Mouse (Mus musculus) kidney, postnatal 10 days (tissue): ENCODE data around the gene Klrc3.
A peak's percentile ranks its signal among the peaks of the same experiment; 100 is the strongest.
"Not testable (repeated sequence)": the region's sequence is repeated elsewhere in the genome, so short reads cannot be mapped to it uniquely, and the experiment has no call there.

Experiments used
- DNase-seq: peaks from one replicate; pipeline ENCODE4 v3.0.0; 2021; ENCODE audit warnings: mixed read lengths

The Klrc3 gene

GRCm38 (mm10) chr6:129643237-129643636 lies at the start of gene Klrc3:
Gene Klrc3 (minus strand): TSS chr6:129643337.
- not testable (repeated sequence) for DNase-seq

DNA sequence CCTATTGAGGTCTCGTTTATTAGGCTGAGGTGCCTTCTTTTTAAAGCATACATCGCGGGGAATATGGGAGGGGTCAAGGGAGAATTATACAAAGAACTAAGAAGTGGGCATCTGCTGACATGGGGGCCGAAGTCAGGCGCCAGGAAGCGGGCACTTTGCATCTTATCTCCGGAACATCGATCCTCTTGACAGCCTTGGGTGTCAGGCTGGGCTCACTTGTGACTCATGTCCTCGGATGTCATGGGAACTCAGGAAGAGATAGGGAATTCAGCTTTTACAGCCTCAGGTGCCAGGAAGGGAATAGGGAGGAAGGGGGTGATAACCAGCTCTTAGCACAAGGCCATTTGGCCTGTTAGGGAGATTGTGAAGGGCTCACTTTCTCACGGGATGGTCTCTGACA lies 48.3 kb upstream of the Klrc3 start:
- not testable (repeated sequence) for DNase-seq

- DNase-seq: peak; percentile 9
Observed at GRCm38 (mm10) chr6:129680379-129680778, 37.2 kb upstream of the Klrc3 start.

DNA sequence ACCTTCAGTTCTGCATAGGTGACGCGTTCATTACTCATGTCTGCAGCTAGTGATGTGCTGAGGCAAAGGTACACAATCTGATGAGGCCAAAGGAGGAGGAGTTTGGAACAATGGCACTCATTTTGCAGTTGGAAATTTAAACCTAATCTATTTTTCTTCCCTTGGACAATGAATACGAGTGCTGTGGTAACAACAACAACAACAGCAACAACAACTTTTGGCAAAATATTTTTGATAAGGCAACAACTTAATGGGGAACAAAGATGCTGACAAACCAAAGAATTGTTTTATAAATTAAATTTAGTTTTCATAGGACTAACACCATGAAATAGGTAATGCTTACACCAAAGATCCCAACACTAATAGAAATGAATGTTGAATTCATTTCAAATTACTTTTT lies 35.7 kb upstream of the Klrc3 start, which contains the start of gene Klrc1:
Gene Klrc1 (minus strand): TSS at position 101 of the 400 bp plus-strand sequence.
- no peak for DNase-seq

DNA sequence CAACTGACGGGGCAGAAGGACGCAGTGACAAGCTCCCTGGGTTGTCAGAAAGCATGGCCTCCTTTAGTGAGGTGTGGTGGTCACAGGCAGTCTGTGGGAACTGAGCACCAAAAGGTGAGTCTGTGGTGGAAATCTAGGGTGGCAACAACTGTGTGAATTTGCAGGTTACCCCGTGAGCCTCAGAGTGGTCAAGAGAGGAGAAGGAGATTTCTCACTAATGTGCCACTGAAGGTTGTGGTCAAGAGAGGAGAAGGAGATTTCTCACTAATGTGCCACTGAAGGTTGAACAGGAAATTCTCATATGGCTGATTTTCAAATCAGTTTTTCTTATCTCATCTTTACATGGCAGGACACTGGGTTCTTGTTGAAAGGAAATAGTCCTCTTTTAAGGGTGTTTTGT lies 18.2 kb upstream of the Klrc3 start:
- not testable (repeated sequence) for DNase-seq

GRCm38 (mm10) chr6:129660589-129660988 lies 17.5 kb upstream of the Klrc3 start, which contains the start of gene Klrc2:
Gene Klrc2 (minus strand): TSS chr6:129660689.
- DNase-seq: not testable (repeated sequence)

DNA sequence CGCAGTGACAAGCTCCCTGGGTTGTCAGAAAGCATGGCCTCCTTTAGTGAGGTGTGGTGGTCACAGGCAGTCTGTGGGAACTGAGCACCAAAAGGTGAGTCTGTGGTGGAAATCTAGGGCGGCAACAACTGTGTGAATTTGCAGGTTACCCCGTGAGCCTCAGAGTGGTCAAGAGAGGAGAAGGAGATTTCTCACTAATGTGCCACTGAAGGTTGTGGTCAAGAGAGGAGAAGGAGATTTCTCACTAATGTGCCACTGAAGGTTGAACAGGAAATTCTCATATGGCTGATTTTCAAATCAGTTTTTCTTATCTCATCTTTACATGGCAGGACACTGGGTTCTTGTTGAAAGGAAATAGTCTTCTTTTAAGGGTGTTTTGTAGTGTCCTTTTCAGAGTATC lies 917 bp upstream of the Klrc3 start:
- DNase-seq: not testable (repeated sequence)

DNA sequence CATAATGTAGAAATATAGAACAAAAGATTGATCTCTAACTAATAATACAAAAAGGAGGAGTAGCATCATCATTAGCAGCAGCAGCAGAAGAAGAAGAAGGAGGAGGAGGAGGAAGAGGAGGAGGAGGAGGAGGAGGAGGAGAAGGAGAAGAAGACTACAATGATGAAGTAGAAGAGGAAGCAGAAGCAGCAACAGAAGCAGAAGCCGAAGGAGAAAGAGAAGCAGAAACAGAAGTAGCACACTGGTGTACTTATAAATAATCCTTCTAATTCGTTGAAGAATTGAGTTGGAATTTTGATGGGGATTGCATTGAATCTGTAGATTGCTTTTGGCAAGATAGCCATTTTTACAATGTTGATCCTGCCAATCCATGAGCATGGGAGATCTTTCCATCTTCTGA lies 12.1 kb downstream of the Klrc3 start:
- not testable (repeated sequence) for DNase-seq

DNA sequence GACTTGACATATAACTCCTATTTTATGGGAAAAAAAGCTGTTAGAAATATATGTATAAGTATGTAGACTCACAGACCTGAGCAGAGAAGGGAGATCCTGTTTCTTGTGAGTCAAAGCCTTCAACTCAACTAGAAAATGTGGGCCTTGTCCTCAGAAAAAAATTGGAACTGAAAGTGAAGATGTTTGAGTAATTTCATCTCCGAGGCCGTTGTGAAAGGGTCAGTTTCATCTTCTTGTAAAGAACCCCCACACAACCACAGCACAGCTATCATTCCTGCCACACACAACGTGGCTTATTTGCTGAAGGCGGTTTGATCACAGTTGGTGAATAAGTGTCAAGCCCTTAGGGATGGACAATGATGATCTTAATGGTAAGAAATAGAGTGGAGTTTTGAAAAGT lies 19.4 kb downstream of the Klrc3 start, which contains the start of gene Klrk1:
Gene Klrk1 (minus strand): TSS at position 130 of the 400 bp plus-strand sequence.
- no peak for DNase-seq

DNA sequence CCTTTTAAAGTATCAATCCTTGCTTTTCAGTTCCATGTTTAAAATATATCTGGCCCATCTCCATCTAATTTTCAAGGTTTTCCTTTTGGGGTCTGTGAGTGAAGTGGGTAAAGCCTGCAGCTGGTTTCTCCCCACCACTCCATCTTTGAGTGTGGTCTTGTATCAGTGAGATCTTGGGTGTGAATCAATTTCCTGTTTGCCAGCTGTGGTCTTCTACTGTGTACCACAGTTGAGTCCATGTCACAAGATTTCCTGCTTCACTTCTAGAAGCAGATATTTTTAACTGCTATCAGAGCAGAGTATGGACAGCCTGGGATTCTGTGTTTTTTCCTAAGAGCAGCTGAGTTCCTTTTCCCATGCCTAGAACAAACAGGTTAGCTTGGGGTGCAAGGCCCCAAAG lies 34.8 kb downstream of the Klrc3 start:
- DNase-seq: no peak

- no peak for DNase-seq
Observed at GRCm38 (mm10) chr6:129591508-129591907, 51.6 kb downstream of the Klrc3 start, which contains the start of gene Klrd1. Gene Klrd1 (plus strand): TSS chr6:129591782.
